Mouse (Mus musculus) liver, embryonic 14.5 days (tissue): ENCODE data around the gene Pecam1.

Experiments
- CTCF ChIP-seq: IDR thresholded peaks from 2 replicates; pipeline ENCODE4 v1.5.1; 2016; ENCODE audit warnings: antibody characterized with exemption, low read depth, control low read depth
- EP300 ChIP-seq: IDR thresholded peaks from 2 replicates; pipeline ENCODE4 v1.6.1; 2016; ENCODE audit warnings: antibody characterized with exemption, low read depth

DNA sequence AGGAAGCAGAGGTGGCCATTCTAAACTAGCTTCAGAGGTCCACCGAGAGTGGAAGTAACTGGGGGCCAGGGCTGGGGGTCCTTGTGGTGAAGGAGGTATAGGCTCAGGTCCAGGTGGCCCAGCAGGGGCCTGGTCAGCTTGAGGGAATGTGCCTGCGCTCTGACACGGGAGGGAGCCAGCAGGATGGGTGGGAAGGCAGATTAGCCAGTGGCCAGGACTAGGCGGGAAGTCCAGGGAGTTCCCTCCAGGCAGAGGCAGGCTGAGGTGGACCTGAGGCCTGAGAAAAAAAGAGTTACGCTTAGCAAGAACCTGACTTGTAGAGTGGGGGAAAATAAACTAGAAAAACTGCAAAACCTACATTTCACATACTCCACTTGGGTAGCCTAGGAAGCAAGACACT lies 39.6 kb downstream of the Pecam1 start:
- TF ChIP-seq EP300 (no peak), CTCF (no peak)
